Mouse (Mus musculus): ENCODE measurements around the gene S100a5.

DNA sequence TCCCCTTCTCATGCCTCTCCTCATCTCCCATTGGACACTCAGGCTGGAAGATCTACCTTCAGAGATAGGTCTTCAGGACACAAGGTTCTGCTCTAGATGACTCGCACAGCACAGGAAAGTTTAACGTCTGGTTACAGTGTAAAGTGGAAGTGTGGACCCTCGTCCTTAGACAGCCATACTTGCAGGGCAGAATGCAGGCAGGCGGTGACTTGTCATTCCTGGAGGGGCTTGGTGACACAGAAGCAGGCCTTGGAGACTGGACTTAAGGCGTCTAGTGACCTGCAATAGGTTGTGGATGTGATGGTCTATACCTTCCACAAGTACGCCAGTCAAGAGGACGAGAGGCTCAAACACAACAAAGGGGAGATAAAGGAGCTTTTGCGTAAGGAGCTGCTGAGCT lies 18.4 kb upstream of the S100a5 start, which contains the start of gene S100a2:
- TF ChIP-seq POLR2A (IDR thresholded peaks at IDR 0.05; ENCODE audit: borderline replicate concordance, low read depth, low read length) (no peak), CTCF (IDR thresholded peaks at IDR 0.05; ENCODE audit: low read depth, low read length) (no peak)
